Mouse (Mus musculus) frontal cortex, postnatal 36 days (tissue): Measurements from ENCODE around the gene Slc7a5.

Experiments used
- DNase-seq, 2 experiments: peaks; one replicate each; pipeline ENCODE4 v3.0.0; 2022; ENCODE audit warnings: low spot score in 2 of 2

Gene Slc7a5

GRCm38 (mm10) chr8:121908378-121909147 lies 1.1 kb upstream of the Slc7a5 start:
- no peak for DNase-seq

GRCm38 (mm10) chr8:121906542-121907512 lies 667 bp downstream of the Slc7a5 start:
- peak in 1 of 2 experiments; percentile 42 for DNase-seq

- no peak for DNase-seq
Observed at GRCm38 (mm10) chr8:121905864-121906263, 1.6 kb downstream of the Slc7a5 start.

- no peak for DNase-seq
Observed at GRCm38 (mm10) chr8:121905420-121905819, 2.1 kb downstream of the Slc7a5 start.

- no peak for DNase-seq
Observed at GRCm38 (mm10) chr8:121904999-121905398, 2.5 kb downstream of the Slc7a5 start.

- no peak for DNase-seq
Observed at GRCm38 (mm10) chr8:121903977-121904376, 3.5 kb downstream of the Slc7a5 start.

- DNase-seq = no peak
Observed at GRCm38 (mm10) chr8:121901498-121902236, 5.8 kb downstream of the Slc7a5 start.

GRCm38 (mm10) chr8:121899180-121900044 lies 8.1 kb downstream of the Slc7a5 start:
- no peak for DNase-seq

- peak; percentile 79 to 81 for DNase-seq
Observed at GRCm38 (mm10) chr8:121898401-121898931, 9.0 kb downstream of the Slc7a5 start.

GRCm38 (mm10) chr8:121897871-121898381 lies 9.6 kb downstream of the Slc7a5 start:
- DNase-seq = peak; percentile 62 to 73

GRCm38 (mm10) chr8:121897205-121897604 lies 10.3 kb downstream of the Slc7a5 start:
- no peak for DNase-seq

GRCm38 (mm10) chr8:121896476-121897145 lies 10.9 kb downstream of the Slc7a5 start:
- no peak for DNase-seq

- DNase-seq = no peak
Observed at GRCm38 (mm10) chr8:121895910-121896309, 11.6 kb downstream of the Slc7a5 start.

GRCm38 (mm10) chr8:121892875-121893274 lies 14.6 kb downstream of the Slc7a5 start:
- no peak for DNase-seq

GRCm38 (mm10) chr8:121889810-121890785 lies 17.4 kb downstream of the Slc7a5 start:
- DNase-seq = no peak

- DNase-seq = no peak
Observed at GRCm38 (mm10) chr8:121889317-121889716, 18.2 kb downstream of the Slc7a5 start.

- no peak for DNase-seq
Observed at GRCm38 (mm10) chr8:121887547-121887946, 19.9 kb downstream of the Slc7a5 start.

- no peak for DNase-seq
Observed at GRCm38 (mm10) chr8:121885433-121885832, 22.1 kb downstream of the Slc7a5 start.

GRCm38 (mm10) chr8:121885001-121885400 lies 22.5 kb downstream of the Slc7a5 start:
- DNase-seq = no peak
